Comparison of ENCODE assay signal across 8 mouse cellular contexts in the genomic region with DNA sequence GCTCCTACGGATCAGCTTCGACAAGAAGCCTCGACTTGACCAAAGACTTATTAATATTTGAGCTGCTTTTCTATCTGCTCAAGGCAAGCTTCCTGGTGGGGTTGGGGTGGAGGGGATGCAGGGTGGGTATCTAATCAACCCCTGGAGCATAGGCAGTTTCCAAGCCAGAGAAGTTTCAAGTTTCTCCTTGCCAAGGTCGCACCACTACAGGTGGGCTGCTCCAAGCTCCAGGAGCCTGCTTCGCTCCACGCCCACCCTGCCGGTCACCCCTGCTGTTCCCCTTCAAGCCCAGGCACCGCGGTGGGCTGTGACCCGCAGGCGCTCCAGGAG. TPM values are rescaled to one million over a fixed set of nuclear protein-coding genes. Genes with fewer than 3 reads are reported as not detected.
DNase-seq lines count a peak whose midpoint lies in the region; ATAC-seq lines count a peak whose summit lies in the region.

No protein-coding gene starts in this region.

- no peaks in the 10 kb centered on the region for H3K36me3 ChIP-seq in kidney, embryonic 16.5 days (ENCODE audit: insufficient read depth, low read length)
- no peaks in the 10 kb centered on the region for H3K36me3 ChIP-seq in embryonic facial prominence, embryonic 10.5 days (replicated peaks)
- no peaks in the 10 kb centered on the region for H3K36me3 ChIP-seq in hindbrain, embryonic 13.5 days
- no peaks in the 10 kb centered on the region for H3K36me3 ChIP-seq in midbrain, embryonic 14.5 days (ENCODE audit: control insufficient read depth, insufficient read depth, low read length)

- peak overlapping the region; percentile 65 for H3K9ac ChIP-seq in kidney, embryonic 16.5 days (replicated peaks; ENCODE audit: low read length)
- H3K9ac ChIP-seq in hindbrain, embryonic 13.5 days, result peak overlapping the region; percentile 72
- peak overlapping the region; percentile 56 for H3K9ac ChIP-seq in midbrain, embryonic 14.5 days (replicated peaks; ENCODE audit: low read length)

- no peak for ATAC-seq in kidney, embryonic 16.5 days (ENCODE audit: low FRiP score, low TSS enrichment)
- ATAC-seq in hindbrain, embryonic 13.5 days (ENCODE audit: low FRiP score), result no peak; the same call in 1 of the 2 replicates
- no peak for ATAC-seq in midbrain, embryonic 14.5 days (ENCODE audit: low FRiP score, low TSS enrichment)

- H3K4me2 ChIP-seq in kidney, embryonic 16.5 days (replicated peaks; ENCODE audit: low read depth, low read length), result peak overlapping the region; percentile 100
- peak overlapping the region; percentile 98 for H3K4me2 ChIP-seq in hindbrain, embryonic 13.5 days
- H3K4me2 ChIP-seq in midbrain, embryonic 14.5 days (ENCODE audit: low read length), result peak overlapping the region; percentile 98

- H3K9me3 ChIP-seq in kidney, embryonic 16.5 days (ENCODE audit: low read length), result no peaks in the 10 kb centered on the region
- no peaks in the 10 kb centered on the region for H3K9me3 ChIP-seq in embryonic facial prominence, embryonic 10.5 days
- no peaks in the 10 kb centered on the region for H3K9me3 ChIP-seq in hindbrain, embryonic 13.5 days
- no peaks in the 10 kb centered on the region for H3K9me3 ChIP-seq in midbrain, embryonic 14.5 days (ENCODE audit: control insufficient read depth, low read length)

- no peak overlapping the region for H3K27ac ChIP-seq in kidney, embryonic 16.5 days (ENCODE audit: low read length)
- peak overlapping the region; percentile 67 for H3K27ac ChIP-seq in embryonic facial prominence, embryonic 10.5 days (replicated peaks)
- H3K27ac ChIP-seq in hindbrain, embryonic 13.5 days, result no peak overlapping the region
- H3K27ac ChIP-seq in midbrain, embryonic 14.5 days (replicated peaks; ENCODE audit: low read depth, low read length), result no peak overlapping the region

- no peaks in the 10 kb centered on the region for H3K4me1 ChIP-seq in kidney, embryonic 16.5 days (ENCODE audit: insufficient read depth, low read length)
- H3K4me1 ChIP-seq in embryonic facial prominence, embryonic 10.5 days, result peaks cover 17% of the 10 kb centered on the region; the same call in 1 of the 2 replicates
- H3K4me1 ChIP-seq in hindbrain, embryonic 13.5 days (replicated peaks), result peaks cover 10% of the 10 kb centered on the region
- peaks cover 5% of the 10 kb centered on the region; the same call in 1 of the 2 replicates for H3K4me1 ChIP-seq in midbrain, embryonic 14.5 days (ENCODE audit: control insufficient read depth, insufficient read depth, low read length)

- H3K4me3 ChIP-seq in kidney, embryonic 16.5 days (ENCODE audit: low read length), result peak overlapping the region; percentile 78
- H3K4me3 ChIP-seq in embryonic facial prominence, embryonic 10.5 days, result peak overlapping the region; percentile 80
- H3K4me3 ChIP-seq in hindbrain, embryonic 13.5 days, result peak overlapping the region; percentile 83
- H3K4me3 ChIP-seq in midbrain, embryonic 14.5 days (replicated peaks; ENCODE audit: low read depth, low read length), result peak overlapping the region; percentile 74

- intact Hi-C loops in left cerebral cortex, postnatal 10 days (cut with DNase I), result no loop called here

- H3K27me3 ChIP-seq in kidney, embryonic 16.5 days (ENCODE audit: insufficient read depth, low read length), result peaks cover 48% of the 10 kb centered on the region
- peaks cover 76% of the 10 kb centered on the region for H3K27me3 ChIP-seq in embryonic facial prominence, embryonic 10.5 days (replicated peaks; ENCODE audit: low read depth, poor library complexity, severe bottlenecking)
- peaks cover 64% of the 10 kb centered on the region for H3K27me3 ChIP-seq in hindbrain, embryonic 13.5 days
- peaks cover 22% of the 10 kb centered on the region; the same call in 1 of the 2 replicates for H3K27me3 ChIP-seq in midbrain, embryonic 14.5 days (ENCODE audit: control insufficient read depth, insufficient read depth, low read length)

- 2% methylated on average over 11 of the region's 11 CpGs for WGBS in kidney, embryonic 16.5 days
- WGBS in embryonic facial prominence, embryonic 10.5 days, result 2% methylated on average over 11 of the region's 11 CpGs
- WGBS in hindbrain, embryonic 13.5 days, result 4% methylated on average over 11 of the region's 11 CpGs
- 1% methylated on average over 11 of the region's 11 CpGs for WGBS in midbrain, embryonic 14.5 days

- no peak for DNase-seq in kidney, postnatal 14 days
- DNase-seq in embryonic facial prominence, embryonic 10.5 days (ENCODE audit: low spot score), result no peak
- no peak for DNase-seq in midbrain, embryonic 14.5 days
- no peak for DNase-seq in left cerebral cortex, postnatal 10 days (ENCODE audit: extremely low spot score in 1 of 2, low spot score in 2 of 2)
- no peak for DNase-seq in right cerebral cortex, postnatal 25 days
- DNase-seq in layer of hippocampus, adult 9-11 months, result no peak

RNA-seq across cellular contexts. Expression of gene Pcgf5, which starts 0.3 kb away (rescaled TPM):
- 6.9 and 9.2 TPM in 2 replicates for polyA plus RNA-seq in kidney, embryonic 16.5 days (2015; fragmentation: Nextera tagmentation; extraction: Ambion mirVana)
- 7.1 and 7.9 TPM in 2 replicates for polyA plus RNA-seq in embryonic facial prominence, embryonic 10.5 days (2016; fragmentation: Nextera tagmentation; extraction: Ambion mirVana)
- 8.1 and 9.2 TPM in 2 replicates for polyA plus RNA-seq in hindbrain, embryonic 13.5 days (2015; fragmentation: Nextera tagmentation; extraction: Ambion mirVana)
- polyA plus RNA-seq in midbrain, embryonic 14.5 days (2014; fragmentation: Nextera tagmentation; extraction: Ambion mirVana), result 7.7 and 7.8 TPM in 2 replicates
- total RNA-seq in left cerebral cortex, postnatal 10 days (2021), result 10 to 100 TPM in 1 of 2 experiments, 1 to 10 TPM in 1; 9.5 to 10.5 TPM
